Mouse (Mus musculus): ENCODE measurements around the gene Trpv3.
"Not testable (repeated sequence)": the region's sequence is repeated elsewhere in the genome, so short reads cannot be mapped to it uniquely, and the experiment has no call there.

The Trpv3 gene

GRCm38 (mm10) chr11:73303123-73303522 lies 35.9 kb downstream of the Trpv3 start:
- DNase-seq: no peak

- no peak for DNase-seq
Measured at GRCm38 (mm10) chr11:73315961-73316360, 48.8 kb downstream of the Trpv3 start.

GRCm38 (mm10) chr11:73318581-73318980 lies 51.4 kb downstream of the Trpv3 start:
- DNase-seq: not testable (repeated sequence)

- DNase-seq: not testable (repeated sequence)
Measured at GRCm38 (mm10) chr11:73321064-73321463, 53.9 kb downstream of the Trpv3 start.

GRCm38 (mm10) chr11:73323906-73324830 lies 57.0 kb downstream of the Trpv3 start:
- DNase-seq: no peak

- no peak for DNase-seq
Measured at GRCm38 (mm10) chr11:73326485-73326886, 59.3 kb downstream of the Trpv3 start.

- DNase-seq: peak; percentile 5 to 19
Measured at GRCm38 (mm10) chr11:73327361-73327760, 60.2 kb downstream of the Trpv3 start.

- no peak for DNase-seq
Measured at GRCm38 (mm10) chr11:73329442-73329841, 62.3 kb downstream of the Trpv3 start, which contains the start of the genes Aspa, Gm49340 and Spata22. TSS of gene Aspa (minus strand) at chr11:73329596. TSS of gene Gm49340 (plus strand) at chr11:73329741. TSS of gene Spata22 (plus strand) at chr11:73329741.

GRCm38 (mm10) chr11:73333357-73333756 lies 66.2 kb downstream of the Trpv3 start:
- DNase-seq: no peak

GRCm38 (mm10) chr11:73336919-73337318 lies 69.7 kb downstream of the Trpv3 start:
- DNase-seq: no peak
